Mouse (Mus musculus) hindbrain, embryonic 16.5 days (tissue): ENCODE data around the gene Ddx18. TPM values are rescaled to one million over a fixed set of nuclear protein-coding genes. Genes with fewer than 3 reads are reported as not detected.

ENCODE experiments used
- ATAC-seq: fragments of 200-750 bp; cut with Nextera tagmentation; 2 replicates; pipeline ENCODE4 v1.8.0; 2017; ENCODE audit warnings: moderate TSS enrichment, moderate library complexity
- H3K27ac ChIP-seq: fragments of 300-500 bp; sonication (generic); 2 replicates; pipeline ENCODE4 v1.5.1; 2014; ENCODE audit warnings: low read depth, mild to moderate bottlenecking, control low read depth, low read length, moderate library complexity
- H3K27me3 ChIP-seq: fragments of 300-500 bp; sonication (generic); replicated peaks from 2 replicates; pipeline ENCODE4 v1.6.1; 2014; ENCODE audit warnings: low read length; ENCODE audit not compliant: control insufficient read depth, insufficient read depth
- H3K36me3 ChIP-seq: fragments of 300-500 bp; sonication (generic); 2 replicates; pipeline ENCODE4 v1.6.1; 2014; ENCODE audit warnings: mild to moderate bottlenecking, low read length, moderate library complexity, mixed read lengths; ENCODE audit not compliant: control insufficient read depth, insufficient read depth
- H3K4me1 ChIP-seq: fragments of 300-500 bp; sonication (generic); 2 replicates; pipeline ENCODE4 v1.6.1; 2014; ENCODE audit warnings: low read depth, low read length; ENCODE audit not compliant: control insufficient read depth, insufficient read depth
- H3K4me2 ChIP-seq: fragments of 300-500 bp; sonication (generic); 2 replicates; pipeline ENCODE4 v1.6.1; 2014; ENCODE audit warnings: mild to moderate bottlenecking, low read length, control low read depth, moderate library complexity
- H3K4me3 ChIP-seq: fragments of 300-500 bp; sonication (generic); 2 replicates; pipeline ENCODE4 v1.5.1; 2014; ENCODE audit warnings: mild to moderate bottlenecking, low read length, control low read depth, moderate library complexity
- H3K9ac ChIP-seq: fragments of 300-500 bp; sonication (generic); 2 replicates; pipeline ENCODE4 v1.6.1; 2014; ENCODE audit warnings: low read depth, mild to moderate bottlenecking, control low read depth, low read length, moderate library complexity
- H3K9me3 ChIP-seq: fragments of 300-500 bp; sonication (generic); 2 replicates; pipeline ENCODE4 v1.6.1; 2014; ENCODE audit warnings: mild to moderate bottlenecking, low read length, moderate library complexity; ENCODE audit not compliant: control insufficient read depth
- WGBS: fragments of 180-500 bp; shearing (Covaris S2); extraction: QIAGEN DNeasy Blood & Tissue Kit; methylation state at CpG from one replicate; pipeline ENCODE4 v1.1.7; 2014; 5-methylcytosine and 5-hydroxymethylcytosine counted together
- polyA plus RNA-seq: library from polyadenylated mRNA; unstranded; fragments of >200 nt; fragmentation: Nextera tagmentation; extraction: Ambion mirVana; gene quantifications from 2 replicates; pipeline ENCODE4 v1.2.1, GENCODE M21; 2015

Gene Ddx18
- polyA plus RNA-seq, 1 experiment from 2014 or later = 25.8 TPM

DNA sequence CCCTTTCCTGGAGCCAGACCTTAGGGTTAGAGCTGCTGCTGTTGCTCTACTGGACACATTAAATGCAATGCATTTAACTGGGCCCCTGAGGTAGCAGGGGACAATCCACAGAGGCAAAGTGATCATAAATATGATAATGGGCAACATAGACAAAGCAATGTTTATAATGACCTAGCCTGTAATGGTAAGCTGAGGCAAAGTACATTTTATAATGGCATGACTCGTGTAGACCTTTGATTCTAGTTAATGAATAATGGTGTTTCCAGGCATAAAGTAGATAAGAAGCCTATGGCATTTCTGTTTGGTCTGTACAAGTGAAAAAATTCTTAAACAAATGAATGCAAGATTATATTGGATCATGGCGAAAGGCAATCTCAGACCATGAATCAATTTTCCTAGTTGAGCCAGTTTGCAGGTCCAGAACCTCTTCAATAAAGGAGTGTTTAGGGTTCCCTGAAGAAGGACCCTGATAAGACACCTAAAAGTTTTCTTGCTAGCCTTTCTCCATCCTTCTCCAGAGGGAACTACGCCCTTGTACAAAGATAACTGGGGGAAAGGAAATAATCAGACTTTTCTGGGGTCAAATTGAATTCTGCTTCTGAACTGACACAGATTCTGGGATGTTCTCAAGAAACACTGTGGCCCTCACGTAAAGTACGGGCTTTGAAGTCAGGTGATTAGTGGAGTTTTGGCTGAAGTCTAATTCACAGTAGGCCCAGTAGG, 13.5 kb upstream of the Ddx18 start:
- H3K36me3 ChIP-seq = no peaks in the 10 kb centered on the region
- H3K4me1 ChIP-seq = no peaks in the 10 kb centered on the region
- no peak for ATAC-seq
- H3K27me3 ChIP-seq = no peaks in the 10 kb centered on the region
- no peak overlapping the region for H3K27ac ChIP-seq
- H3K9me3 ChIP-seq = no peaks in the 10 kb centered on the region
- H3K4me2 ChIP-seq = no peak overlapping the region
- no peak overlapping the region for H3K9ac ChIP-seq
- 91% methylated on average over 5 of the region's 5 CpGs for WGBS
- no peak overlapping the region for H3K4me3 ChIP-seq

DNA sequence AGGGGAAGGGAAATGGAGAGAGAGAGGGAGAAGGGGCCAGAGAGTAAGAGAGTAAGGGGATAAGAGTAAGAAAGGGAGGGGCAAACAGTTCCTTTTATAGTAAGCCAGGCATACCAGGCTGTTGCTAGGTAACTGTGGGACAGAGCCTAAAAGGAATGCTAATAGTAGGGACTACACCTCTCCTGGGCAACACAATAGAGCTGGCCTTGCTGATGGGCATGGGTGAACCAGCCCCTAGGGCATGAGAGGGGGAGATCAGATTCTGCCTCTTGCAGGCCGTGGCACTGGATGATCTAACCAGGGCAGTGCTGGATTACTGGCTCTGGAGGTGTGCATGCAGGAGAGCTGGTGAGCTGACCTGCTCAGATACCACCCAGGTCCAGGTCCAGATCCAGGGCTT, 9.7 kb upstream of the Ddx18 start:
- ATAC-seq = no peak
- Histone ChIP-seq H3K9me3 (no peaks in the 10 kb centered on the region), H3K27me3 (no peaks in the 10 kb centered on the region), H3K36me3 (no peaks in the 10 kb centered on the region), H3K9ac (no peak overlapping the region), H3K4me1 (no peaks in the 10 kb centered on the region), H3K4me3 (no peak overlapping the region), H3K4me2 (no peak overlapping the region), H3K27ac (no peak overlapping the region)
- 36% methylated on average over 1 of the region's 1 CpGs for WGBS

DNA sequence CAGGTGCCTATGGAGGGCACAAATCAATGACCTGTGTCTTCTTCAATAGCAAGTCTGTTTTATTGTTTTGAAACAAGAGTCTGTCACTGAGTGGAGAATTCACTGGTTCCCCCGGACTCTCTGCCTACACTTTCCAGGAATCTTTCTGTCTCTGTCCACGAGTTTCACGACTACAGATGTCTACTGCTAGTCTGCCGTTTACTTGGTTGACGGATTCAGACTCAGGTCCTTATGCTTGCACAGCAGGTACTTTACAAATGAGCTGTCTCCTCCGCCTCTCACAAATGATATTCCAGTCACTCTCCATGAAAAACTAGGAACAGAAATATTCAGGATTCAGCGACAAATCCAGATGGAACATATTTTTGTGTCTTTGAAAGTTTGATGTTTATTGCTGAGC, 2.7 kb upstream of the Ddx18 start:
- no peak overlapping the region for H3K27ac ChIP-seq
- H3K9me3 ChIP-seq = no peaks in the 10 kb centered on the region
- no peak for ATAC-seq
- H3K27me3 ChIP-seq = no peaks in the 10 kb centered on the region; the same call in 1 of the 2 replicates
- 85% methylated on average over 7 of the region's 7 CpGs for WGBS
- H3K4me1 ChIP-seq = peaks cover 8% of the 10 kb centered on the region
- no peaks in the 10 kb centered on the region; the same call in 1 of the 2 replicates for H3K36me3 ChIP-seq
- no peak overlapping the region for H3K4me2 ChIP-seq
- no peak overlapping the region for H3K9ac ChIP-seq
- H3K4me3 ChIP-seq = no peak overlapping the region

DNA sequence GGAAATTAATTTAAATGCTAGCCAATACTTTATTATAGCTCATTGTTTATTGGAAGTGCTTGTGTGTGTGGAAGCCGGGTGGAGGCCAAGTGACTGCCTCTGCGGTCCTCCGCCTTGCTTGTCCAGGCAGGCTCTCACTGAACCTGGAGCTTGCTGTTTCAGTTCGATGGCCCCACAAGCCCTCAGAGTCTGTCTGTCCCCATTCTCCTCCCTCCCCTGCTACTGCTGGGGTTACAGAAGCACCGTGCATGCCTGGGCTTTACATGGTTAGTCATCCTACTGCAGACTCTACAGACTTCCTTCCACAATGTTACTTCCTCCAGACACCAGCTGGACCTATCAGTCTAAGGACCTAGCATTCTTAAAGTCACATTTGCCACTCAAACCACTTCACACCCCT, 9.9 kb downstream of the Ddx18 start:
- no peaks in the 10 kb centered on the region for H3K9me3 ChIP-seq
- H3K4me2 ChIP-seq = no peak overlapping the region
- no peak overlapping the region for H3K4me3 ChIP-seq
- H3K9ac ChIP-seq = no peak overlapping the region
- peaks cover 71% of the 10 kb centered on the region for H3K36me3 ChIP-seq
- H3K27me3 ChIP-seq = no peaks in the 10 kb centered on the region
- H3K27ac ChIP-seq = no peak overlapping the region
- WGBS = 90% methylated on average over 5 of the region's 5 CpGs
- H3K4me1 ChIP-seq = no peaks in the 10 kb centered on the region
- no peak for ATAC-seq

DNA sequence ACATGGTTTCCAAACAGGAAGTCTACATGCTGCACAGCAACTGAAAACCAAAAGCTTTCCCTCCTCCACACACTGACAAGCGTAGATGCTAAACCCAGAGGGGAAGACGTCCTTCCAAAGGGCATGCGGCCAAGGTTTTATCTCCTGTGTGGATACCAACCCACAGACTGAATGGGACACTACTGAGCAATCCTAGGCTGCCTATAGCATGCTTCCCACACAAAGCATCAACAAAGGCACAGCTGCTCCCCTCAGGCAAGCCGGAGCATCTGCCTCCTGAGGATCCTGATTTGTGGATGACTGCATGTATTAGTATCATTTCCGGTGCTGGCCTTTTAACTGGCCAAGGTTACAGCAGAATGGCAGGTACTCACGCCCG, 16.3 kb downstream of the Ddx18 start:
- ATAC-seq = no peak; the same call in 1 of the 2 replicates
- Histone ChIP-seq H3K36me3 (peaks cover 31% of the 10 kb centered on the region), H3K4me1 (no peaks in the 10 kb centered on the region), H3K27me3 (no peaks in the 10 kb centered on the region), H3K4me3 (no peak overlapping the region), H3K9me3 (no peaks in the 10 kb centered on the region), H3K4me2 (no peak overlapping the region), H3K9ac (no peak overlapping the region), H3K27ac (no peak overlapping the region)
- 65% methylated on average over 7 of the region's 7 CpGs for WGBS

DNA sequence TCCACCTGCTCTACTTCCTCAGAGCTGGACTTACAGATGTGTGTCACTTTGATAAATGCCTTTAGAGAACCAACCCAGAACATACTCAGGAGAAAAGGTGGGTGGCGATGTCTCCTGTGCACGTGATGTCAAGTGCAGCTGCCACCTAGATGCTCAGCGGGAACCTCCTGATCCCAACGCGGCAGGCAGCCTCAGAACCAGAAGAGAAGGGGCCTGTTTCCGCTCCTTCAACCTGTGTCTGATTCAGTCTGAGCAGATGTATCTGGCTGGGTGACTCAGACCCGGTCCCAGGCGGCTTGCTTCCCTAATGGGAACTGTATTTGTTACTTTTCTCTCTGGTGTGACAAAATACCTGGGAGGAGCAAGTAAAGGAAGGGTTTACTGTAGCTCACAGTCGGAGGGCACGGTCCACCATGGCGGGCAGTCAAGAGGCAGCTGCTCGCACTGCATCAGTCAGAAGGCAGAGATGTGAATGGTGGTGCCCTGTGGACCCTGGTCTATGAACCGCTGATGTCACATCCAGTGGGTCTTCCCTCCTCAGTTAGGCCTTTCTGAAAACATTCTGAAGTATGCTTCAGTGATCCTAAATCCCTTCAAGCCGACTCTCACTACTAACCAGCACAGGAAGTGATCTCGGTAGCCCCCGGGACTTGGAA, 16.9 kb downstream of the Ddx18 start:
- no peak for ATAC-seq
- no peaks in the 10 kb centered on the region for H3K27me3 ChIP-seq
- no peak overlapping the region for H3K4me2 ChIP-seq
- H3K27ac ChIP-seq = no peak overlapping the region
- H3K9ac ChIP-seq = no peak overlapping the region
- 90% methylated on average over 16 of the region's 16 CpGs for WGBS
- H3K36me3 ChIP-seq = peaks cover 29% of the 10 kb centered on the region
- H3K9me3 ChIP-seq = no peaks in the 10 kb centered on the region
- H3K4me3 ChIP-seq = no peak overlapping the region
- H3K4me1 ChIP-seq = no peaks in the 10 kb centered on the region

DNA sequence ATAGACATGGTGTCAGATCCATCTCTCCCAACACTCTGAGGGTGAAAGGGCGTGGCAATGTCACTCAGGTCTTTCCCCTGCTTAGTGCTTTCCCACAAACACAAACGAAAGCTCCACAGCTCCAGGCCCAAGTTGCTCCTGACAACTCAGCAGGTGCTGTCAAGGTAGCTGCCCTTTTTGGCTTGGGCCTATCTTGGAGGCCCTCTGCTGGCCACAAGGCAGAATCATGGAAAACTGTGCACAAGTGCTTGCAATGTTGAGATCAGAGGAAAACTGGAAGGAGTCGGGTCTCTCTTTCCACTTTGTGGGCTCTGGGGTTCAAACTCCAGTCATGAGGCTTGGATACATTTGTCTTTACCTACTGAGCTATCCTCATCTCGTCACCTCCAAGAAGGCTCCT, 18.3 kb downstream of the Ddx18 start:
- ATAC-seq = no peak
- WGBS = 77% methylated on average over 4 of the region's 4 CpGs
- Histone ChIP-seq H3K27ac (no peak overlapping the region), H3K36me3 (peaks cover 19% of the 10 kb centered on the region), H3K4me2 (no peak overlapping the region), H3K9ac (no peak overlapping the region), H3K4me3 (no peak overlapping the region), H3K4me1 (no peaks in the 10 kb centered on the region), H3K27me3 (no peaks in the 10 kb centered on the region), H3K9me3 (no peaks in the 10 kb centered on the region)

DNA sequence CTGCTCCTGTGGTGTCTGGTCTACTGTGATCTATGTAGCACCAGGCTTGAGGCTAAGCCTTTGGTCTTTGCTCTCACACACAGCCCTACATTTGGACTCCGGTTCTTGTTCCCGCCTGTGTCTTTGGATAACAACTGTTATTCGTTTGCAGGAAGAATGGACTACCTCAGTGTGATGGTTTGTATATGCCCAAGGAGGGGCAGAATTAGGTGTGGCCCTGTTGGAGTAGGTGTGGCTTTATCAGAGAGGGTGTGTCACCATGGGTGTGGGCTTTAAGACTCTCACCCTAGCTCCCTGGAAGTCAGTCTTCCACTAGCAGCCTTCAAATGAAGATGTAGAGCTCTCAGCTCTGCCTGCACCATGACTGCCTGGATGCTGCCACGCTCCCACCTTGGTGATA, 19.1 kb downstream of the Ddx18 start:
- Histone ChIP-seq H3K9me3 (no peaks in the 10 kb centered on the region), H3K4me2 (no peak overlapping the region), H3K36me3 (peaks cover 14% of the 10 kb centered on the region), H3K9ac (no peak overlapping the region), H3K4me1 (no peaks in the 10 kb centered on the region), H3K4me3 (no peak overlapping the region), H3K27me3 (no peaks in the 10 kb centered on the region), H3K27ac (no peak overlapping the region)
- WGBS = 95% methylated on average over 4 of the region's 4 CpGs
- ATAC-seq = no peak

DNA sequence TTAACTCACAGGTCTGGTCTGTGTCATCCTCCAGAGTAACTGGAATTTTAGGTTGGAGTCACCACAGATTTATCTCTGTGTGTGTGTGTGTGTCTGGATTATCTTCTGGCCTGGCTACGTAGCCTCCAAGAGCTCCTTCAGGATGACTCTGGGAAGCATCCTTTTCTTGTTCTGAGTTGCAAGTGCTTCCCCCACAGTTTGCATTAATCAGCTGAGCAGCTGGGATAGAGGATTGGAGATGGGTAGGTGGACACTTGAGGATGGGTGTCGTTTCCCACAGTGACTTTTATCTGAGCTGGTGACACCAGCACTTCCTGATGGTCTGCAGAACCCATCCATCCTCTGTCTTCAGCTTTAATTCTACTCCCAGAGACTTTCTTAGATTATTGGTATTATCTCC, 20.9 kb downstream of the Ddx18 start:
- no peak for ATAC-seq
- no peak overlapping the region for H3K4me2 ChIP-seq
- H3K9ac ChIP-seq = no peak overlapping the region

More for the DNA sequence above, 20.9 kb downstream of the Ddx18 start:
- no peaks in the 10 kb centered on the region for H3K9me3 ChIP-seq
- 83% methylated on average over 2 of the region's 2 CpGs for WGBS
- H3K27me3 ChIP-seq = no peaks in the 10 kb centered on the region
- H3K27ac ChIP-seq = no peak overlapping the region
- no peaks in the 10 kb centered on the region for H3K4me1 ChIP-seq
- H3K36me3 ChIP-seq = peaks cover 6% of the 10 kb centered on the region; the same call in 1 of the 2 replicates
- H3K4me3 ChIP-seq = no peak overlapping the region
